Comparison of ENCODE assay signal across 8 mouse cellular contexts in the genomic region with DNA sequence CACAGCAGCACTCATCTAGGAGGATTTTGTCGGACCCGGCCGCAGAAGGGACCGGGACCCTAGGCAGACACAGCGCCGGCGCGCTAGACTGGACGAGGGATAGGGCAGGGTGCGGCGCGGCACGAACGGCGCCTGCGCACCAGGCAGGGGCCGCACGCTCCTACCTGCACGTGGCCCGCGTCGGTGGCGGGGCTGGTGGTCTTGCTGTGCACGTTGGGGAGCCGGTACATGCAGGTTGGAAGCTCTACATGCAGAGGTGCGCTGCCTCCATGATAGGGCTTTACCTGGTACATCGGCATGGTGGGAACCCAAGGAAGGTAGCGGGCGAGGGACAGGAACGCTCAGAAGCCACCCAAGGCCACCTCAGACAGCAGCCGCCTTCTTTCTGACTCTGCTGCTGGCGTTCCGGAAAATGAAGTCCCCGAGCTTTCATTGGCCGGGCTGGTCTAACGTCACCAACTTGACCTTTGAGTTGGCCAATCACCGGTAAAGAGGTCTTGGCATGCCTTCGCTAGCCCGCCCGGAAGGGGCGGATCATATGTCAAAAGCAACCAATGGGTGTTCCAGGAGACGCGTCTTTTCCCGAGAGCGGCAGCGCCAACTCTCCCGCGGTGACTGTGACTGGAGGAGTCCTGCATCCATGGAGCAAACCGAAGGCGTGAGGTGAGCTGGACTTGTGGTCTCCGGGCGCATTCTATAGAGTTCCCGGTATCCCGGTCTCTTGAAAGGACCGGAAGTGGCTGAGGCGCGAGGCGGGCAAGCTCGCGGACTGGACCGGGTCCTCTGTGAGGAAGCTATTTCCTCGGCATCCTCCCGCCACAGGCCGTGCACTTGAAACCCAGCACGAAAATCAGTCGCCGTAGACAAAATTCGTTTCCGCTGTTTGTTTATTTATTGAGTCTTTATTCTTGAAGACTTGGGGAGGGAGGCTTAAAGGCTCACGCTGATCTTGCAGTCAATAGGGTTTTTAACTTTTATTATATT. TPM values are rescaled to one million over a fixed set of nuclear protein-coding genes. Genes with fewer than 3 reads are reported as not detected.
DNase-seq lines count a peak whose midpoint lies in the region; ATAC-seq and TF ChIP-seq lines count a peak whose summit lies in the region.

A gene (minus strand): TSS at position 431 of the 984 bp plus-strand sequence.
A gene (plus strand): TSS at position 548 of the 984 bp plus-strand sequence.

- H3K9me3 ChIP-seq in E14TG2a.4 (ENCODE audit: low read length) = no peaks in the 10 kb centered on the region
- H3K9me3 ChIP-seq in forebrain, embryonic 12.5 days = no peaks in the 10 kb centered on the region
- H3K9me3 ChIP-seq in heart, postnatal 0 days (replicated peaks; ENCODE audit: control insufficient read depth, low read length) = no peaks in the 10 kb centered on the region
- H3K9me3 ChIP-seq in liver, embryonic 16.5 days (replicated peaks; ENCODE audit: control insufficient read depth, low read length) = no peaks in the 10 kb centered on the region
- H3K9me3 ChIP-seq in neural tube, embryonic 13.5 days = no peaks in the 10 kb centered on the region

- H3K27me3 ChIP-seq in E14TG2a.4 (ENCODE audit: insufficient read depth, low read length) = no peaks in the 10 kb centered on the region
- H3K27me3 ChIP-seq in forebrain, embryonic 12.5 days = no peaks in the 10 kb centered on the region
- no peaks in the 10 kb centered on the region for H3K27me3 ChIP-seq in heart, postnatal 0 days (ENCODE audit: control insufficient read depth, insufficient read depth, low read length)
- H3K27me3 ChIP-seq in liver, embryonic 16.5 days (ENCODE audit: control insufficient read depth, insufficient read depth, low read depth, low read length) = no peaks in the 10 kb centered on the region
- H3K27me3 ChIP-seq in neural tube, embryonic 13.5 days = no peaks in the 10 kb centered on the region
- H3K27me3 ChIP-seq in testis, adult 2 months (ENCODE audit: control insufficient read depth, insufficient read depth, low read length) = no peaks in the 10 kb centered on the region

- H3K36me3 ChIP-seq in E14TG2a.4 (ENCODE audit: insufficient read depth, low read length) = peaks cover 64% of the 10 kb centered on the region
- peaks cover 21% of the 10 kb centered on the region for H3K36me3 ChIP-seq in forebrain, embryonic 12.5 days (replicated peaks)
- H3K36me3 ChIP-seq in heart, postnatal 0 days (replicated peaks; ENCODE audit: control insufficient read depth, insufficient read depth, low read length) = peaks cover 27% of the 10 kb centered on the region
- peaks cover 16% of the 10 kb centered on the region for H3K36me3 ChIP-seq in liver, embryonic 16.5 days (ENCODE audit: control insufficient read depth, insufficient read depth)
- H3K36me3 ChIP-seq in neural tube, embryonic 13.5 days = peaks cover 19% of the 10 kb centered on the region
- peaks cover 1% of the 10 kb centered on the region; the same call in 1 of the 2 replicates for H3K36me3 ChIP-seq in testis, adult 2 months (ENCODE audit: control insufficient read depth, insufficient read depth, low read length)

- H3K27ac ChIP-seq in forebrain, embryonic 12.5 days = peak within 1 kb of the TSS; percentile 79
- H3K27ac ChIP-seq in heart, postnatal 0 days (ENCODE audit: low read depth) = peak within 1 kb of the TSS; percentile 95
- peak within 1 kb of the TSS; percentile 97 for H3K27ac ChIP-seq in liver, embryonic 16.5 days (ENCODE audit: low read length)
- peak within 1 kb of the TSS; percentile 85 for H3K27ac ChIP-seq in neural tube, embryonic 13.5 days (replicated peaks)
- H3K27ac ChIP-seq in testis, adult 2 months (ENCODE audit: control insufficient read depth, insufficient read depth, low read depth, low read length) = peak within 1 kb of the TSS; percentile 91

- ATAC-seq in forebrain, embryonic 12.5 days (ENCODE audit: low FRiP score) = peak; percentile 99
- peak; percentile 99 for ATAC-seq in heart, postnatal 0 days (ENCODE audit: insufficient read depth, low read depth)
- peak; percentile 95 for ATAC-seq in liver, embryonic 16.5 days (ENCODE audit: low read depth)
- peak; percentile 100 for ATAC-seq in neural tube, embryonic 13.5 days (ENCODE audit: low read depth)

- WGBS in forebrain, embryonic 12.5 days = under 1% methylated on average over 70 of the region's 70 CpGs
- under 1% methylated on average over 70 of the region's 70 CpGs for WGBS in heart, postnatal 0 days
- under 1% methylated on average over 70 of the region's 70 CpGs for WGBS in liver, embryonic 16.5 days (ENCODE audit: insufficient replicate concordance)
- WGBS in neural tube, embryonic 13.5 days = under 1% methylated on average over 70 of the region's 70 CpGs

- TF ChIP-seq POLR2A in testis, adult 2 months (IDR thresholded peaks at IDR 0.05; ENCODE audit: control insufficient read depth, low read depth, low read length) = peak; percentile 69

- H3K4me2 ChIP-seq in forebrain, embryonic 12.5 days = peak within 1 kb of the TSS; percentile 69
- peak within 1 kb of the TSS; percentile 82 for H3K4me2 ChIP-seq in heart, postnatal 0 days (ENCODE audit: low read depth, low read length)
- H3K4me2 ChIP-seq in liver, embryonic 16.5 days (ENCODE audit: low read depth, low read length) = peak within 1 kb of the TSS; percentile 90
- peak within 1 kb of the TSS; percentile 80 for H3K4me2 ChIP-seq in neural tube, embryonic 13.5 days

- peaks cover 46% of the 10 kb centered on the region for H3K4me1 ChIP-seq in E14TG2a.4 (replicated peaks; ENCODE audit: low read depth, low read length)
- peaks cover 25% of the 10 kb centered on the region for H3K4me1 ChIP-seq in forebrain, embryonic 12.5 days
- peaks cover 10% of the 10 kb centered on the region; the same call in 1 of the 2 replicates for H3K4me1 ChIP-seq in heart, postnatal 0 days (ENCODE audit: control insufficient read depth, insufficient read depth)
- H3K4me1 ChIP-seq in liver, embryonic 16.5 days (ENCODE audit: control insufficient read depth, low read depth, low read length) = peaks cover 25% of the 10 kb centered on the region
- H3K4me1 ChIP-seq in neural tube, embryonic 13.5 days (replicated peaks) = peaks cover 29% of the 10 kb centered on the region
- H3K4me1 ChIP-seq in testis, adult 2 months (ENCODE audit: control insufficient read depth, insufficient read depth, low read length) = peaks cover 6% of the 10 kb centered on the region

- TF ChIP-seq CTCF in E14TG2a.4 (conservative IDR thresholded peaks at IDR 0.05; ENCODE audit: low read length) = no peak
- no peak for TF ChIP-seq CTCF in heart, postnatal 0 days (IDR thresholded peaks at IDR 0.05; ENCODE audit: low read depth)
- TF ChIP-seq CTCF in testis, adult 2 months (IDR thresholded peaks at IDR 0.05; ENCODE audit: control insufficient read depth, insufficient read depth, insufficient replicate concordance, low read depth, low read length) = peak; percentile 21; the same call in 1 of the 2 replicates

- peak within 1 kb of the TSS; percentile 91 for H3K4me3 ChIP-seq in E14TG2a.4 (replicated peaks; ENCODE audit: low read length)
- peak within 1 kb of the TSS; percentile 69 for H3K4me3 ChIP-seq in forebrain, embryonic 12.5 days (replicated peaks)
- H3K4me3 ChIP-seq in heart, postnatal 0 days (ENCODE audit: low read depth, low read length) = peak within 1 kb of the TSS; percentile 73
- peak within 1 kb of the TSS; percentile 72 for H3K4me3 ChIP-seq in liver, embryonic 16.5 days (ENCODE audit: low read depth, low read length)
- peak within 1 kb of the TSS; percentile 62 for H3K4me3 ChIP-seq in neural tube, embryonic 13.5 days
- peak within 1 kb of the TSS; percentile 92 for H3K4me3 ChIP-seq in testis, adult 2 months (ENCODE audit: control insufficient read depth, low read depth, low read length)

- DNase-seq in c-Kit-positive CD71-positive TER-119-positive erythroid progenitor cells, embryonic 14.5 days (ENCODE audit: low spot score) = peak; percentile 99
- DNase-seq in heart, postnatal 0 days (ENCODE audit: low spot score) = peak; percentile 99
- peak; percentile 94 to 97 for DNase-seq in kidney, postnatal 4 days

- TF ChIP-seq EP300 in heart, postnatal 0 days (IDR thresholded peaks at IDR 0.05; ENCODE audit: low read depth) = no peak

- H3K9ac ChIP-seq in forebrain, embryonic 12.5 days = peak within 1 kb of the TSS; percentile 62
- peak within 1 kb of the TSS; percentile 65 for H3K9ac ChIP-seq in heart, postnatal 0 days (replicated peaks; ENCODE audit: low read depth, low read length)
- peak within 1 kb of the TSS; percentile 79 for H3K9ac ChIP-seq in liver, embryonic 16.5 days (ENCODE audit: low read depth, low read length)
- peak within 1 kb of the TSS; percentile 76 for H3K9ac ChIP-seq in neural tube, embryonic 13.5 days

RNA-seq across cellular contexts. Expression of the first gene that starts in this region (rescaled TPM):
- polyA plus RNA-seq in forebrain, embryonic 12.5 days (2016; fragmentation: Nextera tagmentation; extraction: Ambion mirVana) = 85.0 and 88.6 TPM in 2 replicates
- total RNA-seq in heart, postnatal 0 days (2014; rRNA removed; ENCODE audit: low replicate concordance) = 55.8 and 99.0 TPM in 2 replicates
- 64.9 and 67.2 TPM in 2 replicates for polyA plus RNA-seq in heart, postnatal 0 days (2015; fragmentation: Nextera tagmentation; extraction: Ambion mirVana)
- 35.6 and 41.3 TPM in 2 replicates for polyA plus RNA-seq in liver, embryonic 16.5 days (2015; fragmentation: Nextera tagmentation; extraction: Ambion mirVana)
- 80.4 and 92.9 TPM in 2 replicates for polyA plus RNA-seq in neural tube, embryonic 13.5 days (2015; fragmentation: Nextera tagmentation; extraction: Ambion mirVana)
- polyA plus RNA-seq in testis, adult 2 months (2012; rRNA removed) = 35.2 and 40.5 TPM in 2 replicates

RNA-seq across cellular contexts. Expression of the second gene that starts in this region (rescaled TPM):
- polyA plus RNA-seq in forebrain, embryonic 12.5 days (2016; fragmentation: Nextera tagmentation; extraction: Ambion mirVana) = 35.2 and 38.5 TPM in 2 replicates
- 6.8 and 10.5 TPM in 2 replicates for total RNA-seq in heart, postnatal 0 days (2014; rRNA removed; ENCODE audit: low replicate concordance)
- 7.5 and 8.0 TPM in 2 replicates for polyA plus RNA-seq in heart, postnatal 0 days (2015; fragmentation: Nextera tagmentation; extraction: Ambion mirVana)
- 11.4 and 14.5 TPM in 2 replicates for polyA plus RNA-seq in liver, embryonic 16.5 days (2015; fragmentation: Nextera tagmentation; extraction: Ambion mirVana)
- polyA plus RNA-seq in neural tube, embryonic 13.5 days (2015; fragmentation: Nextera tagmentation; extraction: Ambion mirVana) = 25.0 and 29.4 TPM in 2 replicates
- polyA plus RNA-seq in testis, adult 2 months (2012; rRNA removed) = 2.4 and 3.4 TPM in 2 replicates

Comparison
In these comparisons a context has a peak if more than half of its experiments do, and no peak if none do; other contexts are left out.
1. Peak in every context shown above with its lines: DNase-seq, ATAC-seq, H3K4me3 ChIP-seq and H3K27ac ChIP-seq.